Comparison of ENCODE assay signal across 10 mouse cellular contexts in genomic region chr12:54161468-54162202, GRCm38 (mm10). TPM values are rescaled to one million over a fixed set of nuclear protein-coding genes. Genes with fewer than 3 reads are reported as not detected.
DNase-seq lines count a peak whose midpoint lies in the region; ATAC-seq lines count a peak whose summit lies in the region.
"Had no signal": no experiment of that assay in that cellular context is flagged by ENCODE, and none has a peak within 500 bp of the region (broad histone marks: within the 10 kb centered on the region; RNA-seq: fewer than 3 reads in every experiment).

No protein-coding gene starts in this region.

- no peaks in the 10 kb centered on the region for H3K36me3 ChIP-seq in heart, embryonic 14.5 days (ENCODE audit: control insufficient read depth, insufficient read depth, low read length)
- peaks cover 15% of the 10 kb centered on the region for H3K36me3 ChIP-seq in megakaryocyte, embryonic 14.5 days (replicated peaks; ENCODE audit: low read length)
- H3K36me3 ChIP-seq in liver, embryonic 15.5 days (replicated peaks) = no peaks in the 10 kb centered on the region

- DNase-seq in heart, adult 9 months (ENCODE audit: low spot score in 2 of 2) = no peak
- DNase-seq in R1 (ENCODE audit: low read depth, low spot score) = peak; percentile 44
- no peak for DNase-seq in frontal cortex, adult 2 months (ENCODE audit: extremely low spot score in 1 of 2, low spot score in 1 of 2)
- DNase-seq in right cerebral cortex, postnatal 10 days (ENCODE audit: low spot score in 2 of 2) = no peak
- DNase-seq: left cerebral cortex, postnatal 4 days; right cerebral cortex, postnatal 25 days had no signal

- no peak overlapping the region for H3K4me3 ChIP-seq in heart, embryonic 14.5 days (ENCODE audit: control insufficient read depth in 1 of 2, insufficient read depth in 1 of 2, low read depth in 1 of 2, low read length in 2 of 2)
- peak overlapping the region; percentile 59 for H3K4me3 ChIP-seq in megakaryocyte, embryonic 14.5 days (replicated peaks)
- no peak overlapping the region for H3K4me3 ChIP-seq in liver, embryonic 15.5 days (replicated peaks)

- H3K27me3 ChIP-seq in heart, embryonic 14.5 days (ENCODE audit: control insufficient read depth, insufficient read depth, low read length) = 0 out of 2 replicates have a peak, but pooled peaks cover 3% of the 10 kb centered on the region
- no peaks in the 10 kb centered on the region for H3K27me3 ChIP-seq in megakaryocyte, embryonic 14.5 days (replicated peaks)
- peaks cover 17% of the 10 kb centered on the region for H3K27me3 ChIP-seq in liver, embryonic 15.5 days

- H3K4me2 ChIP-seq in heart, embryonic 14.5 days (ENCODE audit: low read length) = 0 out of 2 replicates have a peak overlapping the region, but pooled peaks have one; percentile 72
- peak overlapping the region; percentile 64 for H3K4me2 ChIP-seq in liver, embryonic 15.5 days

- no peak overlapping the region for H3K27ac ChIP-seq in heart, embryonic 14.5 days (replicated peaks in 1 of 2; ENCODE audit: control insufficient read depth in 1 of 2, insufficient read depth in 1 of 2, low read depth in 2 of 2, low read length in 2 of 2)
- H3K27ac ChIP-seq in liver, embryonic 15.5 days (replicated peaks) = peak overlapping the region; percentile 89

- H3K9ac ChIP-seq in heart, embryonic 14.5 days (ENCODE audit: low read length) = no peak overlapping the region
- peak overlapping the region; percentile 2; the same call in 1 of the 2 replicates for H3K9ac ChIP-seq in liver, embryonic 15.5 days

- 30% methylated on average over 5 of the region's 5 CpGs for WGBS in heart, embryonic 14.5 days
- WGBS in liver, embryonic 15.5 days (ENCODE audit: insufficient replicate concordance) = 33% methylated on average over 5 of the region's 5 CpGs

- H3K4me1 ChIP-seq in heart, embryonic 14.5 days (ENCODE audit: control insufficient read depth in 2 of 2, insufficient read depth in 2 of 2, low read length in 2 of 2) = peaks cover 8 to 13% of the 10 kb centered on the region in 2 experiments
- H3K4me1 ChIP-seq in megakaryocyte, embryonic 14.5 days = peaks cover 82% of the 10 kb centered on the region
- H3K4me1 ChIP-seq in liver, embryonic 15.5 days (replicated peaks) = peaks cover 62% of the 10 kb centered on the region

- no peak for ATAC-seq in heart, embryonic 14.5 days (ENCODE audit: insufficient number of reproducible peaks, insufficient read depth, low FRiP score, low read depth)
- ATAC-seq in megakaryocyte, adult 5-6 weeks (ENCODE audit: poor library complexity, severe bottlenecking) = no peak
- ATAC-seq in liver, embryonic 15.5 days (ENCODE audit: insufficient read depth) = peak; percentile 23

- H3K9me3 ChIP-seq in heart, embryonic 14.5 days (ENCODE audit: control insufficient read depth, low read length) = no peaks in the 10 kb centered on the region
- no peaks in the 10 kb centered on the region; the same call in 1 of the 2 replicates for H3K9me3 ChIP-seq in megakaryocyte, embryonic 14.5 days
- no peaks in the 10 kb centered on the region for H3K9me3 ChIP-seq in liver, embryonic 15.5 days (replicated peaks)

RNA-seq across cellular contexts. Expression of gene Egln3, which starts 42.0 kb away (rescaled TPM):
- polyA plus RNA-seq in heart, embryonic 14.5 days (2014; fragmentation: Nextera tagmentation; extraction: Ambion mirVana) = 13.8 and 14.9 TPM in 2 replicates
- polyA plus RNA-seq in megakaryocyte, embryonic 14.5 days (2012; ENCODE audit: insufficient read depth, low replicate concordance) = 47.6 and 68.3 TPM in 2 replicates
- total RNA-seq in megakaryocyte, adult 5-6 weeks (2015) = 3.3 and 3.6 TPM in 2 replicates
- 1.7 and 1.9 TPM in 2 replicates for total RNA-seq in megakaryocyte, adult 5-6 weeks (2017)
- 2.3 and 3.5 TPM in 2 replicates for polyA plus RNA-seq in liver, embryonic 15.5 days (2015; fragmentation: Nextera tagmentation; extraction: Ambion mirVana)
- 14.7 and 15.8 TPM in 2 replicates for polyA plus RNA-seq in frontal cortex, adult 2 months (2012; rRNA removed)
